Mouse (Mus musculus): ENCODE measurements around the gene Kcng3. TPM values are rescaled to one million over a fixed set of nuclear protein-coding genes. Genes with fewer than 3 reads are reported as not detected.

Gene Kcng3
- polyA plus RNA-seq, 1 experiment from 2014 or later, result 0.04 TPM

GRCm38 (mm10) chr17:83548501-83549233 lies 83.0 kb downstream of the Kcng3 start:
- H3K27me3 ChIP-seq (ENCODE audit: control insufficient read depth, insufficient read depth, low read depth, low read length), result peaks cover 26% of the 10 kb centered on the region
- H3K36me3 ChIP-seq (ENCODE audit: control insufficient read depth, insufficient read depth), result no peaks in the 10 kb centered on the region
- H3K9ac ChIP-seq (ENCODE audit: low read depth, low read length), result no peak overlapping the region
- H3K4me3 ChIP-seq (ENCODE audit: low read depth, low read length), result no peak overlapping the region
- peaks cover 12% of the 10 kb centered on the region for H3K4me1 ChIP-seq (ENCODE audit: control insufficient read depth, low read depth, low read length)
- H3K4me2 ChIP-seq (ENCODE audit: low read depth, low read length), result no peak overlapping the region
- 24% methylated on average over 12 of the region's 12 CpGs for WGBS (ENCODE audit: insufficient replicate concordance)
- no peaks in the 10 kb centered on the region for H3K9me3 ChIP-seq (replicated peaks; ENCODE audit: control insufficient read depth, low read length)
- no peak overlapping the region for H3K27ac ChIP-seq (ENCODE audit: low read length)
- ATAC-seq (ENCODE audit: low read depth), result 0 out of 2 replicates have a peak, but pooled peaks have one; percentile 30

GRCm38 (mm10) chr17:83547145-83547544 lies 84.5 kb downstream of the Kcng3 start:
- H3K9ac ChIP-seq (ENCODE audit: low read depth, low read length), result no peak overlapping the region
- peaks cover 26% of the 10 kb centered on the region for H3K27me3 ChIP-seq (ENCODE audit: control insufficient read depth, insufficient read depth, low read depth, low read length)
- H3K9me3 ChIP-seq (replicated peaks; ENCODE audit: control insufficient read depth, low read length), result no peaks in the 10 kb centered on the region
- H3K4me2 ChIP-seq (ENCODE audit: low read depth, low read length), result no peak overlapping the region
- H3K4me3 ChIP-seq (ENCODE audit: low read depth, low read length), result no peak overlapping the region
- no peaks in the 10 kb centered on the region for H3K36me3 ChIP-seq (ENCODE audit: control insufficient read depth, insufficient read depth)
- peaks cover 12% of the 10 kb centered on the region for H3K4me1 ChIP-seq (ENCODE audit: control insufficient read depth, low read depth, low read length)
- H3K27ac ChIP-seq (ENCODE audit: low read length), result no peak overlapping the region
- WGBS (ENCODE audit: insufficient replicate concordance), result 66% methylated on average over 10 of the region's 10 CpGs
- ATAC-seq (ENCODE audit: low read depth), result no peak

GRCm38 (mm10) chr17:83545756-83546742 lies 85.6 kb downstream of the Kcng3 start:
- Histone ChIP-seq H3K4me3 (ENCODE audit: low read depth, low read length) (peak overlapping the region; percentile 39), H3K4me1 (ENCODE audit: control insufficient read depth, low read depth, low read length) (peaks cover 12% of the 10 kb centered on the region), H3K27ac (ENCODE audit: low read length) (no peak overlapping the region), H3K9ac (ENCODE audit: low read depth, low read length) (no peak overlapping the region; the same call in 1 of the 2 replicates), H3K36me3 (ENCODE audit: control insufficient read depth, insufficient read depth) (no peaks in the 10 kb centered on the region), H3K27me3 (ENCODE audit: control insufficient read depth, insufficient read depth, low read depth, low read length) (peaks cover 26% of the 10 kb centered on the region), H3K9me3 (replicated peaks; ENCODE audit: control insufficient read depth, low read length) (no peaks in the 10 kb centered on the region), H3K4me2 (ENCODE audit: low read depth, low read length) (peak overlapping the region; percentile 41)
- WGBS (ENCODE audit: insufficient replicate concordance), result 20% methylated on average over 35 of the region's 35 CpGs
- ATAC-seq (ENCODE audit: low read depth), result no peak

GRCm38 (mm10) chr17:83545259-83545658 lies 86.4 kb downstream of the Kcng3 start:
- Histone ChIP-seq H3K4me3 (ENCODE audit: low read depth, low read length) (peak overlapping the region; percentile 39), H3K4me1 (ENCODE audit: control insufficient read depth, low read depth, low read length) (peaks cover 12% of the 10 kb centered on the region)
- 63% methylated on average over 6 of the region's 6 CpGs for WGBS (ENCODE audit: insufficient replicate concordance)

GRCm38 (mm10) chr17:83542424-83542823 lies 89.3 kb downstream of the Kcng3 start:
- Histone ChIP-seq H3K4me2 (ENCODE audit: low read depth, low read length) (no peak overlapping the region), H3K4me1 (ENCODE audit: control insufficient read depth, low read depth, low read length) (peaks cover 4% of the 10 kb centered on the region), H3K4me3 (ENCODE audit: low read depth, low read length) (no peak overlapping the region), H3K27me3 (ENCODE audit: control insufficient read depth, insufficient read depth, low read depth, low read length) (peaks cover 22% of the 10 kb centered on the region), H3K9ac (ENCODE audit: low read depth, low read length) (no peak overlapping the region), H3K27ac (ENCODE audit: low read length) (no peak overlapping the region), H3K9me3 (replicated peaks; ENCODE audit: control insufficient read depth, low read length) (no peaks in the 10 kb centered on the region), H3K36me3 (ENCODE audit: control insufficient read depth, insufficient read depth) (no peaks in the 10 kb centered on the region)
- WGBS (ENCODE audit: insufficient replicate concordance), result 65% methylated on average over 2 of the region's 2 CpGs
- ATAC-seq (ENCODE audit: low read depth), result no peak

More at GRCm38 (mm10) chr17:83545259-83545658, 86.4 kb downstream of the Kcng3 start:
- no peak overlapping the region for H3K27ac ChIP-seq (ENCODE audit: low read length)
- H3K9ac ChIP-seq (ENCODE audit: low read depth, low read length), result no peak overlapping the region
- peak overlapping the region; percentile 41; the same call in 1 of the 2 replicates for H3K4me2 ChIP-seq (ENCODE audit: low read depth, low read length)
- H3K27me3 ChIP-seq (ENCODE audit: control insufficient read depth, insufficient read depth, low read depth, low read length), result peaks cover 26% of the 10 kb centered on the region
- ATAC-seq (ENCODE audit: low read depth), result no peak
- H3K36me3 ChIP-seq (ENCODE audit: control insufficient read depth, insufficient read depth), result no peaks in the 10 kb centered on the region
- no peaks in the 10 kb centered on the region for H3K9me3 ChIP-seq (replicated peaks; ENCODE audit: control insufficient read depth, low read length)

GRCm38 (mm10) chr17:83539262-83540037 lies 92.2 kb downstream of the Kcng3 start:
- Histone ChIP-seq H3K9ac (ENCODE audit: low read depth, low read length) (no peak overlapping the region), H3K27ac (ENCODE audit: low read length) (no peak overlapping the region), H3K9me3 (replicated peaks; ENCODE audit: control insufficient read depth, low read length) (no peaks in the 10 kb centered on the region), H3K27me3 (ENCODE audit: control insufficient read depth, insufficient read depth, low read depth, low read length) (no peaks in the 10 kb centered on the region), H3K4me3 (ENCODE audit: low read depth, low read length) (no peak overlapping the region), H3K4me1 (ENCODE audit: control insufficient read depth, low read depth, low read length) (no peaks in the 10 kb centered on the region), H3K36me3 (ENCODE audit: control insufficient read depth, insufficient read depth) (no peaks in the 10 kb centered on the region), H3K4me2 (ENCODE audit: low read depth, low read length) (no peak overlapping the region)
- ATAC-seq (ENCODE audit: low read depth), result no peak
- 47% methylated on average over 12 of the region's 12 CpGs for WGBS (ENCODE audit: insufficient replicate concordance)

- WGBS (ENCODE audit: insufficient replicate concordance), result 65% methylated on average over 1 of the region's 1 CpGs
- no peak overlapping the region for H3K4me2 ChIP-seq (ENCODE audit: low read depth, low read length)
- no peaks in the 10 kb centered on the region for H3K9me3 ChIP-seq (replicated peaks; ENCODE audit: control insufficient read depth, low read length)
Observed at GRCm38 (mm10) chr17:83538694-83539093, 93.0 kb downstream of the Kcng3 start.

GRCm38 (mm10) chr17:83538141-83538540 lies 93.6 kb downstream of the Kcng3 start:
- no peak overlapping the region for H3K9ac ChIP-seq (ENCODE audit: low read depth, low read length)
- H3K4me1 ChIP-seq (ENCODE audit: control insufficient read depth, low read depth, low read length), result no peaks in the 10 kb centered on the region; the same call in 1 of the 2 replicates
- H3K36me3 ChIP-seq (ENCODE audit: control insufficient read depth, insufficient read depth), result no peaks in the 10 kb centered on the region
- WGBS (ENCODE audit: insufficient replicate concordance), result 66% methylated on average over 9 of the region's 9 CpGs
- ATAC-seq (ENCODE audit: low read depth), result no peak
- no peak overlapping the region for H3K27ac ChIP-seq (ENCODE audit: low read length)
- H3K9me3 ChIP-seq (replicated peaks; ENCODE audit: control insufficient read depth, low read length), result no peaks in the 10 kb centered on the region
- no peak overlapping the region for H3K4me3 ChIP-seq (ENCODE audit: low read depth, low read length)
- H3K4me2 ChIP-seq (ENCODE audit: low read depth, low read length), result no peak overlapping the region
- no peaks in the 10 kb centered on the region for H3K27me3 ChIP-seq (ENCODE audit: control insufficient read depth, insufficient read depth, low read depth, low read length)

More at GRCm38 (mm10) chr17:83538694-83539093, 93.0 kb downstream of the Kcng3 start:
- Histone ChIP-seq H3K9ac (ENCODE audit: low read depth, low read length) (no peak overlapping the region), H3K4me3 (ENCODE audit: low read depth, low read length) (no peak overlapping the region), H3K27ac (ENCODE audit: low read length) (no peak overlapping the region), H3K36me3 (ENCODE audit: control insufficient read depth, insufficient read depth) (no peaks in the 10 kb centered on the region), H3K27me3 (ENCODE audit: control insufficient read depth, insufficient read depth, low read depth, low read length) (no peaks in the 10 kb centered on the region), H3K4me1 (ENCODE audit: control insufficient read depth, low read depth, low read length) (no peaks in the 10 kb centered on the region)
- ATAC-seq (ENCODE audit: low read depth), result no peak

All from liver, embryonic 16.5 days (tissue).